Mouse (Mus musculus): ENCODE measurements around the gene Slc9b1. TPM values are rescaled to one million over a fixed set of nuclear protein-coding genes. Genes with fewer than 3 reads are reported as not detected.

The Slc9b1 gene
- polyA plus RNA-seq, 1 experiment = not detected

GRCm38 (mm10) chr3:135357394-135357793 lies 9.6 kb downstream of the Slc9b1 start:
- H3K27me3 ChIP-seq (ENCODE audit: control insufficient read depth) = no peaks in the 10 kb centered on the region
- H3K9me3 ChIP-seq (ENCODE audit: control insufficient read depth, low read length) = no peaks in the 10 kb centered on the region
- TF ChIP-seq GATA1 (IDR thresholded peaks at IDR 0.05; ENCODE audit: low read length) = no peak
- no peak for TF ChIP-seq TAL1 (IDR thresholded peaks at IDR 0.05; ENCODE audit: low read length)
- H3K36me3 ChIP-seq (ENCODE audit: control insufficient read depth) = no peaks in the 10 kb centered on the region
- H3K4me1 ChIP-seq (ENCODE audit: control insufficient read depth) = no peaks in the 10 kb centered on the region
- no peak overlapping the region for H3K4me3 ChIP-seq (replicated peaks)

GRCm38 (mm10) chr3:135375836-135376235 lies 28.0 kb downstream of the Slc9b1 start:
- H3K9me3 ChIP-seq (ENCODE audit: control insufficient read depth, low read length) = no peaks in the 10 kb centered on the region
- no peak for TF ChIP-seq GATA1 (IDR thresholded peaks at IDR 0.05; ENCODE audit: low read length)
- no peak for TF ChIP-seq TAL1 (IDR thresholded peaks at IDR 0.05; ENCODE audit: low read length)
- H3K27me3 ChIP-seq (ENCODE audit: control insufficient read depth) = no peaks in the 10 kb centered on the region
- H3K36me3 ChIP-seq (ENCODE audit: control insufficient read depth) = no peaks in the 10 kb centered on the region
- no peaks in the 10 kb centered on the region for H3K4me1 ChIP-seq (ENCODE audit: control insufficient read depth)
- no peak overlapping the region for H3K4me3 ChIP-seq (replicated peaks)

GRCm38 (mm10) chr3:135377445-135377844 lies 29.6 kb downstream of the Slc9b1 start:
- Histone ChIP-seq H3K27me3 (ENCODE audit: control insufficient read depth) (no peaks in the 10 kb centered on the region), H3K4me3 (replicated peaks) (no peak overlapping the region), H3K36me3 (ENCODE audit: control insufficient read depth) (no peaks in the 10 kb centered on the region), H3K4me1 (ENCODE audit: control insufficient read depth) (no peaks in the 10 kb centered on the region), H3K9me3 (ENCODE audit: control insufficient read depth, low read length) (no peaks in the 10 kb centered on the region)
- no peak for TF ChIP-seq GATA1 (IDR thresholded peaks at IDR 0.05; ENCODE audit: low read length)

- H3K27me3 ChIP-seq (ENCODE audit: control insufficient read depth) = no peaks in the 10 kb centered on the region
- H3K9me3 ChIP-seq (ENCODE audit: control insufficient read depth, low read length) = no peaks in the 10 kb centered on the region
- no peak overlapping the region for H3K4me3 ChIP-seq (replicated peaks)
- H3K4me1 ChIP-seq (ENCODE audit: control insufficient read depth) = no peaks in the 10 kb centered on the region
- no peaks in the 10 kb centered on the region for H3K36me3 ChIP-seq (ENCODE audit: control insufficient read depth)
- TF ChIP-seq TAL1 (IDR thresholded peaks at IDR 0.05; ENCODE audit: low read length) (no peak), GATA1 (IDR thresholded peaks at IDR 0.05; ENCODE audit: low read length) (no peak)
Observed at GRCm38 (mm10) chr3:135379868-135380267, 32.0 kb downstream of the Slc9b1 start.

GRCm38 (mm10) chr3:135393186-135393585 lies 45.4 kb downstream of the Slc9b1 start:
- H3K27me3 ChIP-seq (ENCODE audit: control insufficient read depth) = no peaks in the 10 kb centered on the region
- no peaks in the 10 kb centered on the region for H3K9me3 ChIP-seq (ENCODE audit: control insufficient read depth, low read length)
- H3K4me1 ChIP-seq (ENCODE audit: control insufficient read depth) = no peaks in the 10 kb centered on the region
- no peak overlapping the region for H3K4me3 ChIP-seq (replicated peaks)
- H3K36me3 ChIP-seq (ENCODE audit: control insufficient read depth) = no peaks in the 10 kb centered on the region
- no peak for TF ChIP-seq GATA1 (IDR thresholded peaks at IDR 0.05; ENCODE audit: low read length)
- no peak for TF ChIP-seq TAL1 (IDR thresholded peaks at IDR 0.05; ENCODE audit: low read length)

- Histone ChIP-seq H3K9me3 (ENCODE audit: control insufficient read depth, low read length) (no peaks in the 10 kb centered on the region), H3K27me3 (ENCODE audit: control insufficient read depth) (no peaks in the 10 kb centered on the region), H3K4me1 (ENCODE audit: control insufficient read depth) (no peaks in the 10 kb centered on the region; the same call in 1 of the 2 replicates), H3K36me3 (ENCODE audit: control insufficient read depth) (no peaks in the 10 kb centered on the region), H3K4me3 (replicated peaks) (no peak overlapping the region)
- TF ChIP-seq GATA1 (IDR thresholded peaks at IDR 0.05; ENCODE audit: low read length) (no peak), TAL1 (IDR thresholded peaks at IDR 0.05; ENCODE audit: low read length) (no peak)
Observed at GRCm38 (mm10) chr3:135395085-135395484, 47.3 kb downstream of the Slc9b1 start.

GRCm38 (mm10) chr3:135396081-135396480 lies 48.3 kb downstream of the Slc9b1 start:
- TF ChIP-seq GATA1 (IDR thresholded peaks at IDR 0.05; ENCODE audit: low read length) (no peak), TAL1 (IDR thresholded peaks at IDR 0.05; ENCODE audit: low read length) (no peak)
- Histone ChIP-seq H3K4me1 (ENCODE audit: control insufficient read depth) (no peaks in the 10 kb centered on the region; the same call in 1 of the 2 replicates), H3K36me3 (ENCODE audit: control insufficient read depth) (no peaks in the 10 kb centered on the region), H3K9me3 (ENCODE audit: control insufficient read depth, low read length) (no peaks in the 10 kb centered on the region), H3K27me3 (ENCODE audit: control insufficient read depth) (no peaks in the 10 kb centered on the region), H3K4me3 (replicated peaks) (no peak overlapping the region)

- Histone ChIP-seq H3K4me3 (replicated peaks) (no peak overlapping the region), H3K4me1 (ENCODE audit: control insufficient read depth) (peaks cover 1% of the 10 kb centered on the region), H3K9me3 (ENCODE audit: control insufficient read depth, low read length) (no peaks in the 10 kb centered on the region), H3K36me3 (ENCODE audit: control insufficient read depth) (no peaks in the 10 kb centered on the region), H3K27me3 (ENCODE audit: control insufficient read depth) (no peaks in the 10 kb centered on the region)
- TF ChIP-seq TAL1 (IDR thresholded peaks at IDR 0.05; ENCODE audit: low read length) (no peak), GATA1 (IDR thresholded peaks at IDR 0.05; ENCODE audit: low read length) (no peak)
Observed at GRCm38 (mm10) chr3:135397112-135397511, 49.3 kb downstream of the Slc9b1 start.

- no peaks in the 10 kb centered on the region for H3K9me3 ChIP-seq (ENCODE audit: control insufficient read depth, low read length)
- no peaks in the 10 kb centered on the region for H3K27me3 ChIP-seq (ENCODE audit: control insufficient read depth)
- H3K36me3 ChIP-seq (ENCODE audit: control insufficient read depth) = peaks cover 24% of the 10 kb centered on the region
- TF ChIP-seq TAL1 (IDR thresholded peaks at IDR 0.05; ENCODE audit: low read length) (no peak), GATA1 (IDR thresholded peaks at IDR 0.05; ENCODE audit: low read length) (no peak)
- H3K4me3 ChIP-seq (replicated peaks) = no peak overlapping the region
- peaks cover 6% of the 10 kb centered on the region for H3K4me1 ChIP-seq (ENCODE audit: control insufficient read depth)
Observed at GRCm38 (mm10) chr3:135402201-135402658, 54.4 kb downstream of the Slc9b1 start.

- Histone ChIP-seq H3K4me3 (replicated peaks) (no peak overlapping the region), H3K36me3 (ENCODE audit: control insufficient read depth) (peaks cover 26% of the 10 kb centered on the region), H3K9me3 (ENCODE audit: control insufficient read depth, low read length) (no peaks in the 10 kb centered on the region), H3K4me1 (ENCODE audit: control insufficient read depth) (peaks cover 6% of the 10 kb centered on the region), H3K27me3 (ENCODE audit: control insufficient read depth) (no peaks in the 10 kb centered on the region)
- TF ChIP-seq GATA1 (IDR thresholded peaks at IDR 0.05; ENCODE audit: low read length) (no peak), TAL1 (IDR thresholded peaks at IDR 0.05; ENCODE audit: low read length) (no peak)
Observed at GRCm38 (mm10) chr3:135403211-135403610, 55.4 kb downstream of the Slc9b1 start.

All from erythroblast, embryonic 14.5 days (primary cell).